Mouse (Mus musculus): Measurements from ENCODE around the gene Tsen54. TPM values are rescaled to one million over a fixed set of nuclear protein-coding genes. Genes with fewer than 3 reads are reported as not detected.
"Not testable (repeated sequence)": the region's sequence is repeated elsewhere in the genome, so short reads cannot be mapped to it uniquely, and the experiment has no call there.

The Tsen54 gene
- polyA plus RNA-seq, 1 experiment from 2014 or later = 27.1 TPM

DNA sequence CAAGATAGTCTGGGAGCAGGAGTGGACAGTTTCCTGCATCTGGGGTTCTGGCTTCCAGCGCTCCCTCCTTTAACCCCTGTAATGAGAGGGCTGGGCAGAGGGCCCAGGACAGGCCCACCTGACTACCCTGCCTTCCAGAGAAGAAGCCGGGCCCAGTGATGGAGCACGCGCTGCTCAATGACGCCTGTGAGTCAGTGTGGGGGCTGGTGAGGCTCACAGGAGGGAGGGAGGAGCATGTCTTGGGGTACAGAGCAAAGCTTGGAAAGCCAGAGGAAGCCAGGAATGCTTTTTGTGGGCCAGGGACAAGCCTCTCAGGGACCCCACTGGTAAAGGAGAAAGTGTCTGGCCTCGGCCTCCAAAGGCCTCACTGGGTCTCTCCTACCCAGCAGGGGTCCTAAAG, 40.1 kb downstream of the Tsen54 start:
- H3K27ac ChIP-seq = no peak overlapping the region
- no peak overlapping the region for H3K9ac ChIP-seq
- peaks cover 40% of the 10 kb centered on the region for H3K27me3 ChIP-seq
- no peak for ATAC-seq (ENCODE audit: low FRiP score)
- WGBS = 80% methylated on average over 6 of the region's 6 CpGs
- no peaks in the 10 kb centered on the region for H3K36me3 ChIP-seq (replicated peaks)
- H3K4me1 ChIP-seq = peaks cover 18% of the 10 kb centered on the region
- no peak overlapping the region for H3K4me3 ChIP-seq (replicated peaks)
- no peak overlapping the region for H3K4me2 ChIP-seq
- H3K9me3 ChIP-seq = no peaks in the 10 kb centered on the region

GRCm38 (mm10) chr11:115857146-115857545, 42.6 kb downstream of the Tsen54 start:
- not testable (repeated sequence) for H3K9ac ChIP-seq; H3K27ac ChIP-seq; H3K4me2 ChIP-seq; H3K4me3 ChIP-seq (replicated peaks); H3K36me3 ChIP-seq (replicated peaks); H3K9me3 ChIP-seq; ATAC-seq (ENCODE audit: low FRiP score)
- 87% methylated on average over 4 of the region's 4 CpGs for WGBS
- peaks cover 19% of the 10 kb centered on the region for H3K4me1 ChIP-seq
- peaks cover 65% of the 10 kb centered on the region for H3K27me3 ChIP-seq

- Histone ChIP-seq H3K36me3 (replicated peaks) (no peaks in the 10 kb centered on the region), H3K27ac (no peak overlapping the region), H3K9me3 (no peaks in the 10 kb centered on the region), H3K4me3 (replicated peaks) (no peak overlapping the region), H3K4me1 (peaks cover 19% of the 10 kb centered on the region), H3K9ac (no peak overlapping the region), H3K4me2 (no peak overlapping the region), H3K27me3 (peaks cover 71% of the 10 kb centered on the region)
- WGBS = 53% methylated on average over 13 of the region's 13 CpGs
- no peak for ATAC-seq (ENCODE audit: low FRiP score)
Measured at GRCm38 (mm10) chr11:115857936-115858335, 43.4 kb downstream of the Tsen54 start.

GRCm38 (mm10) chr11:115858354-115858753, 43.8 kb downstream of the Tsen54 start, which contains the start of gene Myo15b:
Gene Myo15b (plus strand): TSS chr11:115858406.
- no peak for ATAC-seq (ENCODE audit: low FRiP score)
- no peaks in the 10 kb centered on the region for H3K36me3 ChIP-seq (replicated peaks)
- H3K4me2 ChIP-seq = peak within 1 kb of the TSS; percentile 52
- no peak within 1 kb of the TSS for H3K9ac ChIP-seq
- H3K4me3 ChIP-seq (replicated peaks) = peak within 1 kb of the TSS; percentile 27
- H3K27me3 ChIP-seq = peaks cover 73% of the 10 kb centered on the region
- no peaks in the 10 kb centered on the region for H3K9me3 ChIP-seq
- no peak within 1 kb of the TSS for H3K27ac ChIP-seq
- peaks cover 19% of the 10 kb centered on the region for H3K4me1 ChIP-seq
- WGBS = 11% methylated on average over 27 of the region's 27 CpGs

- peak; percentile 86 for ATAC-seq (ENCODE audit: low FRiP score)
- Histone ChIP-seq H3K36me3 (replicated peaks) (no peaks in the 10 kb centered on the region), H3K9me3 (no peaks in the 10 kb centered on the region), H3K27me3 (peaks cover 73% of the 10 kb centered on the region), H3K4me3 (replicated peaks) (peak overlapping the region; percentile 27), H3K4me2 (peak overlapping the region; percentile 52), H3K9ac (no peak overlapping the region), H3K4me1 (peaks cover 19% of the 10 kb centered on the region), H3K27ac (no peak overlapping the region)
- 2% methylated on average over 73 of the region's 75 CpGs for WGBS
Measured at GRCm38 (mm10) chr11:115859143-115859945, 44.8 kb downstream of the Tsen54 start.

DNA sequence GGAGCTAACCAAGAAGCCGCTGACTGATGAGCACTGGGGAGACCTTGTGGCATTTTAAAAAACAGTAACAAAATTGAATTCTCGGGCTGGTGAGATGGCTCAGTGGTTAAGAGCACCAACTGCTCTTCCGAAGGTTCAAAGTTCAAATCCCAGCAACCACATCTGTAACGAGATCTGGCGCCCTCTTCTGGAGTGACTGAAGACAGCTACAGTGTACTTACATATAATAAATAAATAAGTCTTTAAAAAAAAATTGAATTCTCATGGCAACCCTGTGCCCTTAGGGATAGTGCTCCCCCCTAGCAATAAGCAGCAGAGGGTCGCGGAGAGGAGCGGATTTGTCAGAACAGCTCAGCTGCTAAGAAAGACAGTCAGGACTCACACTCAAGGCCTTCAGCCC, 49.4 kb downstream of the Tsen54 start:
- Histone ChIP-seq H3K4me2 (no peak overlapping the region), H3K27me3 (peaks cover 49% of the 10 kb centered on the region), H3K9me3 (no peaks in the 10 kb centered on the region), H3K27ac (no peak overlapping the region), H3K9ac (no peak overlapping the region), H3K4me1 (peaks cover 9% of the 10 kb centered on the region), H3K36me3 (replicated peaks) (no peaks in the 10 kb centered on the region), H3K4me3 (replicated peaks) (no peak overlapping the region)
- WGBS = 89% methylated on average over 8 of the region's 8 CpGs
- no peak for ATAC-seq (ENCODE audit: low FRiP score)

- Histone ChIP-seq H3K9me3 (no peaks in the 10 kb centered on the region), H3K4me2 (no peak overlapping the region), H3K4me3 (replicated peaks) (no peak overlapping the region), H3K4me1 (no peaks in the 10 kb centered on the region), H3K27me3 (peaks cover 11% of the 10 kb centered on the region; the same call in 1 of the 2 replicates), H3K9ac (no peak overlapping the region), H3K36me3 (replicated peaks) (no peaks in the 10 kb centered on the region), H3K27ac (no peak overlapping the region)
- ATAC-seq (ENCODE audit: low FRiP score) = no peak
- 83% methylated on average over 8 of the region's 8 CpGs for WGBS
Measured at GRCm38 (mm10) chr11:115869393-115869792, 54.9 kb downstream of the Tsen54 start.

- H3K4me1 ChIP-seq = no peaks in the 10 kb centered on the region
- H3K36me3 ChIP-seq (replicated peaks) = no peaks in the 10 kb centered on the region
- no peak overlapping the region for H3K4me2 ChIP-seq
- no peak for ATAC-seq (ENCODE audit: low FRiP score)
- H3K4me3 ChIP-seq (replicated peaks) = no peak overlapping the region
- no peak overlapping the region for H3K27ac ChIP-seq
- no peaks in the 10 kb centered on the region for H3K9me3 ChIP-seq
- H3K9ac ChIP-seq = no peak overlapping the region
- 0 out of 2 replicates have a peak, but pooled peaks cover 4% of the 10 kb centered on the region for H3K27me3 ChIP-seq
- WGBS = 77% methylated on average over 4 of the region's 4 CpGs
Measured at GRCm38 (mm10) chr11:115872437-115872836, 57.9 kb downstream of the Tsen54 start.

Small RNA genes lying within 50 kb of the gene (microRNA-seq; reads per million reads assigned to microRNA genes)
- 0.97 reads per million for gene Mir5621

Other genes starting within 250 kb of the Tsen54 start
- gene Mrps7, start 210.8 kb upstream of the Tsen54 start, polyA plus RNA-seq (2016; fragmentation: Nextera tagmentation; extraction: Ambion mirVana) = 87.4 and 89.5 TPM in 2 replicates
- 32.3 and 35.1 TPM in 2 replicates for gene Gga3, start 210.7 kb upstream of the Tsen54 start, polyA plus RNA-seq (2016; fragmentation: Nextera tagmentation; extraction: Ambion mirVana)
- gene Mif4gd, start 201.8 kb upstream of the Tsen54 start, polyA plus RNA-seq (2016; fragmentation: Nextera tagmentation; extraction: Ambion mirVana) = 15.2 and 16.5 TPM in 2 replicates
- 28.4 and 29.7 TPM in 2 replicates for gene Slc25a19, start 186.4 kb upstream of the Tsen54 start, polyA plus RNA-seq (2016; fragmentation: Nextera tagmentation; extraction: Ambion mirVana)
- 124 and 137 TPM in 2 replicates for gene Grb2, start 106.1 kb upstream of the Tsen54 start, polyA plus RNA-seq (2016; fragmentation: Nextera tagmentation; extraction: Ambion mirVana)
- gene Tmem94, start 49.3 kb upstream of the Tsen54 start, polyA plus RNA-seq (2016; fragmentation: Nextera tagmentation; extraction: Ambion mirVana) = 39.0 and 45.2 TPM in 2 replicates
- 15.5 and 19.5 TPM in 2 replicates for gene Caskin2, start 1.1 kb upstream of the Tsen54 start, polyA plus RNA-seq (2016; fragmentation: Nextera tagmentation; extraction: Ambion mirVana)
- gene Llgl2, start 9.3 kb downstream of the Tsen54 start, polyA plus RNA-seq (2016; fragmentation: Nextera tagmentation; extraction: Ambion mirVana) = 2.4 and 2.7 TPM in 2 replicates
- 0.17 and 0.31 TPM in 2 replicates for gene Myo15b, start 43.7 kb downstream of the Tsen54 start, polyA plus RNA-seq (2016; fragmentation: Nextera tagmentation; extraction: Ambion mirVana)
- 1.1 and 1.3 TPM in 2 replicates for gene Smim5, start 85.2 kb downstream of the Tsen54 start, polyA plus RNA-seq (2016; fragmentation: Nextera tagmentation; extraction: Ambion mirVana)
- gene Smim6, start 97.3 kb downstream of the Tsen54 start, polyA plus RNA-seq (2016; fragmentation: Nextera tagmentation; extraction: Ambion mirVana) = 0.49 and 1.1 TPM in 2 replicates
- gene Sap30bp, start 118.6 kb downstream of the Tsen54 start, polyA plus RNA-seq (2016; fragmentation: Nextera tagmentation; extraction: Ambion mirVana) = 56.8 and 61.9 TPM in 2 replicates
- 32.5 and 33.4 TPM in 2 replicates for gene Recql5, start 118.8 kb downstream of the Tsen54 start, polyA plus RNA-seq (2016; fragmentation: Nextera tagmentation; extraction: Ambion mirVana)
- 0.94 and 1.0 TPM in 2 replicates for gene Itgb4, start 160.0 kb downstream of the Tsen54 start, polyA plus RNA-seq (2016; fragmentation: Nextera tagmentation; extraction: Ambion mirVana)
- gene Galk1, start 198.0 kb downstream of the Tsen54 start, polyA plus RNA-seq (2016; fragmentation: Nextera tagmentation; extraction: Ambion mirVana) = 98.3 and 107 TPM in 2 replicates
- 2,341 and 2,432 TPM in 2 replicates for gene H3f3b, start 213.2 kb downstream of the Tsen54 start, polyA plus RNA-seq (2016; fragmentation: Nextera tagmentation; extraction: Ambion mirVana)
- gene Unk, start 215.6 kb downstream of the Tsen54 start, polyA plus RNA-seq (2016; fragmentation: Nextera tagmentation; extraction: Ambion mirVana) = 47.9 and 50.4 TPM in 2 replicates

Measured in forebrain, embryonic 12.5 days (tissue).